Mouse (Mus musculus): ENCODE measurements at regions not wholly inside any gene's neighbourhood (a gene's known extent, or its start where the extent isn't known, plus 50 kb on each side); places are given as distances from the start of the nearest gene placed in this dataset.

GRCm38 (mm10) chr4:95185113-95185915, 133.3 kb upstream of the Jun start:
- no peak for DNase-seq (ENCODE audit: low spot score)

- no peak for DNase-seq (ENCODE audit: low spot score)
Observed at GRCm38 (mm10) chr4:95185916-95186200, 133.8 kb upstream of the Jun start.

GRCm38 (mm10) chr4:95188107-95188506, 136.1 kb upstream of the Jun start:
- no peak for DNase-seq (ENCODE audit: low spot score)

- no peak for DNase-seq (ENCODE audit: low spot score)
Observed at GRCm38 (mm10) chr4:95191654-95192406, 139.8 kb upstream of the Jun start.

- DNase-seq (ENCODE audit: low spot score), result no peak
Observed at GRCm38 (mm10) chr4:95192562-95192961, 140.5 kb upstream of the Jun start.

- no peak for DNase-seq (ENCODE audit: low spot score)
Observed at GRCm38 (mm10) chr4:95193028-95193427, 141.0 kb upstream of the Jun start.

- DNase-seq (ENCODE audit: low spot score), result no peak
Observed at GRCm38 (mm10) chr4:95193473-95193872, 141.5 kb upstream of the Jun start.

- no peak for DNase-seq (ENCODE audit: low spot score)
Observed at GRCm38 (mm10) chr4:95194621-95195455, 142.8 kb upstream of the Jun start.

GRCm38 (mm10) chr4:95196106-95196505, 144.1 kb upstream of the Jun start:
- DNase-seq (ENCODE audit: low spot score), result no peak

- DNase-seq (ENCODE audit: low spot score), result no peak
Observed at GRCm38 (mm10) chr4:95197077-95197711, 145.2 kb upstream of the Jun start.

GRCm38 (mm10) chr4:95199394-95199793, 147.4 kb upstream of the Jun start:
- DNase-seq (ENCODE audit: low spot score), result no peak

- DNase-seq (ENCODE audit: low spot score), result no peak
Observed at GRCm38 (mm10) chr4:95200130-95200529, 148.1 kb upstream of the Jun start.

- DNase-seq (ENCODE audit: low spot score), result no peak
Observed at GRCm38 (mm10) chr4:95202478-95202877, 150.5 kb upstream of the Jun start.

- no peak for DNase-seq (ENCODE audit: low spot score)
Observed at GRCm38 (mm10) chr4:95203577-95203976, 151.6 kb upstream of the Jun start.

GRCm38 (mm10) chr4:95205372-95205771, 153.3 kb upstream of the Jun start:
- no peak for DNase-seq (ENCODE audit: low spot score)

GRCm38 (mm10) chr4:95207783-95208182, 155.8 kb upstream of the Jun start:
- no peak for DNase-seq (ENCODE audit: low spot score)

GRCm38 (mm10) chr4:95208827-95209226, 156.8 kb upstream of the Jun start:
- no peak for DNase-seq (ENCODE audit: low spot score)

- no peak for DNase-seq (ENCODE audit: low spot score)
Observed at GRCm38 (mm10) chr4:95209322-95210119, 157.5 kb upstream of the Jun start.

GRCm38 (mm10) chr4:95212561-95212960, 160.5 kb upstream of the Jun start:
- DNase-seq (ENCODE audit: low spot score), result no peak

- no peak for DNase-seq (ENCODE audit: low spot score)
Observed at GRCm38 (mm10) chr4:95213026-95213425, 161.0 kb upstream of the Jun start.

GRCm38 (mm10) chr4:95214026-95214425, 162.0 kb upstream of the Jun start:
- DNase-seq (ENCODE audit: low spot score), result no peak

Data from spleen, adult 12 weeks (tissue).